ENCODE assay signal across 8 mouse cellular contexts in genomic region chr10:117899410-117899935, GRCm38 (mm10). TPM values are rescaled to one million over a fixed set of nuclear protein-coding genes. Genes with fewer than 3 reads are reported as not detected.
DNase-seq lines count a peak whose midpoint lies in the region.
"Had no signal": no experiment of that assay in that cellular context is flagged by ENCODE, and none has a peak within 500 bp of the region (broad histone marks: within the 10 kb centered on the region; RNA-seq: fewer than 3 reads in every experiment).

No protein-coding gene starts in this region.

- H3K27ac ChIP-seq in brown adipose tissue, adult 24 weeks (replicated peaks; ENCODE audit: low read depth, low read length), result peak overlapping the region; percentile 72
- H3K27ac ChIP-seq: limb, embryonic 15.5 days had no signal

- peak; percentile 6 for DNase-seq in Muller cell, postnatal 12 days (ENCODE audit: inconsistent ontology term)
- peak; percentile 61 for DNase-seq in kidney, adult 9 months
- peak; percentile 22 for DNase-seq in lung, postnatal 14 days
- DNase-seq in thymus, postnatal 36 days, result no peak
- DNase-seq in ovary, postnatal 10 days (ENCODE audit: low spot score), result no peak
- no peak for DNase-seq in frontal cortex, postnatal 36 days (ENCODE audit: low spot score in 2 of 2)

- peaks cover 18% of the 10 kb centered on the region for H3K4me1 ChIP-seq in brown adipose tissue, adult 24 weeks (ENCODE audit: control insufficient read depth, insufficient read depth, insufficient read length, low read length)

- peak overlapping the region; percentile 34; the same call in 1 of the 2 replicates for H3K4me3 ChIP-seq in brown adipose tissue, adult 24 weeks (ENCODE audit: insufficient read depth, low read depth, low read length)
- H3K4me3 ChIP-seq: limb, embryonic 15.5 days had no signal

RNA-seq across cellular contexts. Expression of gene Rap1b, which starts 53.6 kb away (rescaled TPM):
- polyA plus RNA-seq in brown adipose tissue, adult 24 weeks (2012; ENCODE audit: insufficient read depth, insufficient read length, missing spikeins), result 55.2 and 55.3 TPM in 2 replicates

Comparison
In these comparisons a context has a peak if more than half of its experiments do, and no peak if none do; other contexts are left out.
1. DNase-seq: peak in Muller cell, postnatal 12 days (single experiment), kidney, adult 9 months (single experiment) and lung, postnatal 14 days (single experiment); none in thymus, postnatal 36 days (0 of 2), ovary, postnatal 10 days (single experiment) and frontal cortex, postnatal 36 days (0 of 2).